Mouse (Mus musculus) intestine, embryonic 15.5 days (tissue): Measurements from ENCODE around the gene Cd69. TPM values are rescaled to one million over a fixed set of nuclear protein-coding genes. Genes with fewer than 3 reads are reported as not detected.

Experiments
- ATAC-seq: fragments of 200-750 bp; cut with Nextera tagmentation; 2 replicates; pipeline ENCODE4 v1.8.0; 2017; ENCODE audit warnings: moderate TSS enrichment, moderate library complexity
- H3K27ac ChIP-seq: fragments of 300-500 bp; sonication (generic); 2 replicates; pipeline ENCODE4 v1.5.1; 2015; ENCODE audit warnings: mild to moderate bottlenecking, inconsistent platforms
- H3K27me3 ChIP-seq: fragments of 300-500 bp; sonication (generic); replicated peaks from 2 replicates; pipeline ENCODE4 v1.6.1; 2015; ENCODE audit warnings: inconsistent platforms
- H3K36me3 ChIP-seq: fragments of 300-500 bp; sonication (generic); 2 replicates; pipeline ENCODE4 v1.6.1; 2015; ENCODE audit warnings: inconsistent platforms
- H3K4me1 ChIP-seq: fragments of 300-500 bp; sonication (generic); replicated peaks from 2 replicates; pipeline ENCODE4 v1.6.1; 2015; ENCODE audit warnings: inconsistent platforms
- H3K4me2 ChIP-seq: fragments of 300-500 bp; sonication (generic); replicated peaks from 2 replicates; pipeline ENCODE4 v1.6.1; 2015; ENCODE audit warnings: mild to moderate bottlenecking, inconsistent platforms
- H3K4me3 ChIP-seq: fragments of 300-500 bp; sonication (generic); replicated peaks from 2 replicates; pipeline ENCODE4 v1.5.1; 2015; ENCODE audit warnings: inconsistent platforms
- H3K9ac ChIP-seq: fragments of 300-500 bp; sonication (generic); 2 replicates; pipeline ENCODE4 v1.6.1; 2015; ENCODE audit warnings: inconsistent platforms
- H3K9me3 ChIP-seq: fragments of 300-500 bp; sonication (generic); 2 replicates; pipeline ENCODE4 v1.6.1; 2016; ENCODE audit warnings: inconsistent platforms
- WGBS: fragments of 180-500 bp; shearing (Covaris S2); methylation state at CpG from one replicate; pipeline ENCODE4 v1.1.7; 2015; 5-methylcytosine and 5-hydroxymethylcytosine counted together
- polyA plus RNA-seq: library from polyadenylated mRNA; unstranded; fragments of >200 nt; fragmentation: Nextera tagmentation; extraction: Ambion mirVana; gene quantifications from 2 replicates; pipeline ENCODE4 v1.2.1, GENCODE M21; 2015

Cd69 gene
- polyA plus RNA-seq, 1 experiment from 2014 or later, result 0.28 TPM

DNA sequence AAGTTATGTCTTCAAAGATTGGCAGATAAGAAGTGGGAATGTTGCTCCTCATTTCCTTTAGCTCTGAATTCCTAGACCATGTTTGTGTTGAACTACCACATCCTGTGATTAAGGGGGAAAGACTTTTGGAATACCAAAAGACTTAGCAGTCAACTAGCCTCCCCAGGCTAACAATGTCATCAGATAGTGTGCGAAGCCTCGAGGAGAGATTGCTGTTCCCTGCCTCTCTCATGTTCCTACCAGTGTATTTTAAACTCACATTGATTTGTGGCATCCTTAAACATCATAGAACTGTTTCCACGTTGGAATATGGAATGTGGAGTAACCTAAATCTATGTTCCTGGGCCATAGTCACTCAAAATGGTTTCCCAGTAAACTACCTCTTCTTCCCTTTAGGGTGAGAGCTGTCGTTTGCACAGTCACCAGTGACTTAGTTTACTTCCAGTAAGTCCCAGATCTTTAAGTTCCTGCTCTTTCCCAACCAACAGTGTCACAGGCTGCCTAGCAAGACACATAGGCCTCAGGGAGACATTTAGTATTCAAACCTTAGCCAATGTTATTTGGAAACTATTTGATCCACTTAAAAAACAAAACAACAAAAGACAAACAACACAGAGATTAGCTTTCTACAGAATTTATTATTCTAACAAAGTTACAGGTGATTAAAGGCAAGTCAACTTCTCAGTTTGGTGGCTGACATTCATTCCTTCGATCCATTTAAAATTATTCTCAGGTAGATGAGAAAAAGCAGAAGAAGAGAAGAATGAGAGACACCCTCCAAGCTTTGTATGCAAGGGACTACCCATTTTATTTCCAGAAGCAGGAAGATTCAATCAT is 43.0 kb downstream of the Cd69 start:
- WGBS, result 68% methylated on average over 5 of the region's 5 CpGs
- Histone ChIP-seq H3K4me1 (peaks cover 17% of the 10 kb centered on the region; the same call in 1 of the 2 replicates), H3K9me3 (no peaks in the 10 kb centered on the region), H3K36me3 (no peaks in the 10 kb centered on the region), H3K4me2 (no peak overlapping the region), H3K27me3 (no peaks in the 10 kb centered on the region), H3K4me3 (no peak overlapping the region), H3K9ac (no peak overlapping the region), H3K27ac (0 out of 2 replicates have a peak overlapping the region, but pooled peaks have one; percentile 27)
- ATAC-seq, result no peak

DNA sequence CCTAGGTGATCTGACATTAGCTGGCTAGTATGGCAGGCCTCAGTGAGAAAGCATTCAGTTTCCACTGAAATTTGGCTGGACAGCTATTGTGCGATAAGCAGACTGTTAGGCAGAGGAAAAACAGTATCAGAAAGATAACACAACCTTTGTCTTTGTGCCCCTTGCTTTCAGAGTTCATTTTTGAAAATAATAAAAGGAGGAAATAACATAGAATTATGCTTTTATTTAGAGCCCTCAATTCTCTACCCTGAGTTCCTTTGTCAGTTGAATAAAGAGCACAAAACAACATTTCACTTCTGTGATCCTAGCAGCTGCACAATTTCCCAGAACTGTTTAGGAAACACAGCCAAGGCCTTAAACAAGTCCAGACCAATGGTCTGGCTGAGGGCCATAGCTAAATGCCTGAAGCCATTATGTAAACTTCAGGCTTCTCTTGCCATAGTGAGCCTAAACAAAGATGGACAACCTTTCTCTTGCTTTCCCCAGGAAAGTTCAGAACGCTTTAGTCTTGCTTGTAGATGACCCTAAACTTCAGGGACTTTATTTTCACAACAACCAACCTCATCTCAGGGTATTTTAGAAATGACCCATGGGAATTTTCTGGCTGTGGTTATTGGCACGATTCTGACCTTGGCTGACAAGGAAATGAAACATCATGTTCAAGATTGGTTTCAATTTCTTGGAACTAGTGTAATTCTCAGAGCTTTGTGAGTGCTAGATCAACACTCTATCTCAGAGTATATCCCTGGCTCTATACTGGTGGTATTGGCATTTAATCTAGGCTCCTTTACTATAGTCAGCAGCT is 45.3 kb downstream of the Cd69 start:
- H3K9ac ChIP-seq, result no peak overlapping the region
- H3K9me3 ChIP-seq, result no peaks in the 10 kb centered on the region
- no peaks in the 10 kb centered on the region for H3K27me3 ChIP-seq
- no peak overlapping the region for H3K4me3 ChIP-seq
- peak overlapping the region; percentile 93 for H3K27ac ChIP-seq
- H3K36me3 ChIP-seq, result no peaks in the 10 kb centered on the region
- 41% methylated on average over 3 of the region's 3 CpGs for WGBS
- peaks cover 13% of the 10 kb centered on the region; the same call in 1 of the 2 replicates for H3K4me1 ChIP-seq
- peak; percentile 85 for ATAC-seq
- H3K4me2 ChIP-seq, result no peak overlapping the region

DNA sequence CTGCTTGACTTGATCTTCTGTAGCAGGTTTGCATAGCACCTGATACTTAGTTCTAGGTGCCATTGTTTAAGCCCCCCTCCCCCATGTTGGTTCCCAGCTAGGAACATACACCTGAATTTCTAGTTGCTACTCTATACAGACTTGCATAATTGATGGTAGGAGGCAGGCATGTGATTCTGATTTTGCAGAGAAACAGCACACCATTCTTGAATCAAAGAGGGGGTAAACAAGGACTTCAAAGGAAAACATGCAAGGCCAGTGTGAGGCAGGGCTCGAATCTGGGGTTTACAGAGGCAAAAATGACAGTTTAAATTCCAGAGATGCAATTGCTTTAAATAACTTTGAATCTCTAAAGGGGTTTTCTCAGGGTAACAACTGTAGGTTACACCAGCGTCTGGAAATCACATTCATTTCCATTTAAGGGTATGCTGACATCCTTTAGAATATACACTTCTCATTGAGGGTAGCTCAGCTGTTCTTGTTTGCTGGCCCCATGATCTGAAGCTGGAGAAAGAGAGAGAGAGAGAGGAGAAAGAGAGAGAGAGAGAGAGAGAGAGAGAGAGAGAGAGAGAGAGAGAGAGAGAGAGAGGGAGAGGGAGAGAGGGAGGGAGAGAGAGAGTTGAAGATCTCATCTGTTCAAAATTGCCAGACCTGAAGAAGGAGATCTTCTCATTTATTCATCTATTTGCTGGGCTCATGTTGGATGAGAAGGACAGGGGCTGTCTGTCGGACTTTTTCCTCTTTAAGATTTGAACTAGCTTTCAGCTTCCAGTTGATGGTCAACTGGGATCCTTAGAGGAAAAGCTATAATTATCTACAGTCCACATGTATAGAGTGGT is 46.1 kb downstream of the Cd69 start:
- peaks cover 9% of the 10 kb centered on the region; the same call in 1 of the 2 replicates for H3K4me1 ChIP-seq
- no peaks in the 10 kb centered on the region for H3K36me3 ChIP-seq
- ATAC-seq, result peak; percentile 33; the same call in 1 of the 2 replicates
- no peak overlapping the region for H3K4me2 ChIP-seq
- H3K9ac ChIP-seq, result no peak overlapping the region
- 35% methylated on average over 3 of the region's 3 CpGs for whole genome bisulfite sequencing
- no peaks in the 10 kb centered on the region for H3K9me3 ChIP-seq
- H3K4me3 ChIP-seq, result no peak overlapping the region
- no peaks in the 10 kb centered on the region for H3K27me3 ChIP-seq
- peak overlapping the region; percentile 93 for H3K27ac ChIP-seq

DNA sequence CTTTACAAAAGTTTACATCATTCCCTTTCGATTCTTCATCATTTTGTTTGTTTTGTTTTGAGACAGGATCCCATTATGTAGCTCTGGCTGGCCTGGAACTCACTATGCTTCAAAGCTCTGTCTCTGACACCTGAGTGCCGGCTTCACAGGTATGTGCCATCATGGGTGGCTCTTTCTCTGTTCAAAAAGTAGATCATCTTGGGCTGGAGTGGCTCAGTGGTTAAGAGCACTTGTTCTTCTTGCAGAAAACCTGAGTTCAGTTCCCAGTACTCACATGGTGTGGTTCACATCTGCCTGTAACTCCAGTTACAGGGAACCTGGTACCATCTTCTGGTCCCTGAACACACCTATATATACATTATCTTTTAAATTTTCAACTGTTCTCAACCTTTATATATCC is 50.2 kb downstream of the Cd69 start:
- Histone ChIP-seq H3K36me3 (no peaks in the 10 kb centered on the region), H3K4me3 (no peak overlapping the region), H3K9ac (no peak overlapping the region), H3K27me3 (no peaks in the 10 kb centered on the region), H3K4me1 (no peaks in the 10 kb centered on the region), H3K27ac (no peak overlapping the region), H3K4me2 (no peak overlapping the region), H3K9me3 (no peaks in the 10 kb centered on the region)
- no peak for ATAC-seq
- WGBS, result 77% methylated on average over 2 of the region's 2 CpGs

DNA sequence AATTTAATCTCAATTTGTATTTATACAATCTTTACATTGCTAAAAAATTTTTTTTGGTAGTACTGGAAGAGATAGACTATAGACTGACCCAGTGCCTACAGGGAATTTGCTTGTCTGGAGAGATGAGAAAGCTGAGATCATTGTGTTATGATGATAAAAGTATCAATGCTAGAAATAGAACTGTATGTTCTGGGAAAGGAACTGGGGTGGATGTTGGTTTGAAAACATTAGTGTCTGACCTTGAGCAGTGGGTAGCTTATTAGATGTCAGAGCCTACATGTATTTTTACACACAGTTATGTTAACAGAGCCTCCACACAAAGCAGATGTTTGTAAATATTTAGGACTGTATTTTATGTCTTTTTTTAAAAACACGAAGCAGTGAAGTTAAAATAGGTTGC is 51.1 kb downstream of the Cd69 start:
- Histone ChIP-seq H3K9me3 (no peaks in the 10 kb centered on the region), H3K27me3 (no peaks in the 10 kb centered on the region)

DNA sequence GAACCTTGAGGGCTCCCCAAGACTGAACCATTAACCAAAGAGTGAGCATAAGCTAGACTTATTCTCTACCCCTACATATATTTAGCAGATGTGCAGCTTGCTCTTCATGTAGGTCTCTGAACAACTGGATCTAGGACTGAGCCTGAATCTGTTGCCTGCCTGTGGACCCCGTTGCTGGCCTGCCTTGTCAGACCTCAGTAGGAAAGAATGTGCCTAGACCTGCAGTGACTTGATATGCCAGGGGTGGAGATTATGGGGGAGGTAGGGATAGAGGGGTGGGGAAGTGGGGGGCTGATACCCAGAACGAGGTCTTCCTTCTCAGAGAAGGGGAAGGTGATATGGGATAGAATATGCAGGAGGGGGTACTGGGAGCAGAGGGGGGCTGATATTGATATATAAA is 51.6 kb downstream of the Cd69 start:
- H3K9ac ChIP-seq, result no peak overlapping the region
- no peak overlapping the region for H3K4me2 ChIP-seq
- 65% methylated on average over 2 of the region's 2 CpGs for WGBS
- H3K36me3 ChIP-seq, result no peaks in the 10 kb centered on the region
- no peaks in the 10 kb centered on the region for H3K27me3 ChIP-seq
- H3K4me3 ChIP-seq, result no peak overlapping the region
- no peaks in the 10 kb centered on the region for H3K4me1 ChIP-seq
- no peak for ATAC-seq
- H3K27ac ChIP-seq, result no peak overlapping the region
- H3K9me3 ChIP-seq, result no peaks in the 10 kb centered on the region

More for the DNA sequence above, 51.1 kb downstream of the Cd69 start:
- no peak overlapping the region for H3K9ac ChIP-seq
- no peak for ATAC-seq
- no peak overlapping the region for H3K27ac ChIP-seq
- H3K4me3 ChIP-seq, result no peak overlapping the region
- no peaks in the 10 kb centered on the region for H3K4me1 ChIP-seq
- 69% methylated on average over 1 of the region's 1 CpGs for WGBS
- H3K4me2 ChIP-seq, result no peak overlapping the region
- H3K36me3 ChIP-seq, result no peaks in the 10 kb centered on the region

DNA sequence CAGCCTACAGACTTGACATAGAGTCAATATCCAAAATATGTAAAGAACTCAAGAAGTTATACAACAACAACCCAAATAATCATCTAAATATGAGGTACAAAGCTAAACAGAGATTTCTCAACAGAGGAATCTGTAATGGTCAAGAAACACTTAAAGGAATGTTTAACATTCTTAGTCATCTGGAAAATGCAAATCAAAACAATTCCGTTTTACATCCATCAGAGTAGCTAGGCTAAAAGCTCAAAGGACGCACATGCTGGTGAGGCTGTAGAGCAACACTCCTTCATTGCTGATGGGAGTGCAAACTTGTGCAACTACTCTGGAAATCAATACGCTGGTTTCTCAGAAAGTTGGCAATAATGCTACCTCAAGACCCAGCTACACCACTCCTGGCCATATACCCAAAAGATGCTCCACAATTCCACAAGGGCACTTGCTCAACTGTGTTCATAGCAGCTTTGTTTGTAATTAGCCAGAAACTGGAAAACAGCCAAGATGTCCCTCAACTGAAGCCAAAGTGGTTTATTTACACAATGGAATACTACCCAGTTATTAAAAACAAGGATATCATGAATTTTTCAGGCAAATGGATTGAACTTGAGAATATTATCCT is 52.9 kb downstream of the Cd69 start:
- H3K4me2 ChIP-seq, result no peak overlapping the region
- H3K9me3 ChIP-seq, result no peaks in the 10 kb centered on the region
- H3K36me3 ChIP-seq, result no peaks in the 10 kb centered on the region
- H3K4me1 ChIP-seq, result 0 out of 2 replicates have a peak, but pooled peaks cover 4% of the 10 kb centered on the region
- no peak overlapping the region for H3K27ac ChIP-seq
- no peaks in the 10 kb centered on the region for H3K27me3 ChIP-seq
- H3K4me3 ChIP-seq, result no peak overlapping the region
- no peak for ATAC-seq
- WGBS, result 68% methylated on average over 3 of the region's 3 CpGs
- H3K9ac ChIP-seq, result no peak overlapping the region

DNA sequence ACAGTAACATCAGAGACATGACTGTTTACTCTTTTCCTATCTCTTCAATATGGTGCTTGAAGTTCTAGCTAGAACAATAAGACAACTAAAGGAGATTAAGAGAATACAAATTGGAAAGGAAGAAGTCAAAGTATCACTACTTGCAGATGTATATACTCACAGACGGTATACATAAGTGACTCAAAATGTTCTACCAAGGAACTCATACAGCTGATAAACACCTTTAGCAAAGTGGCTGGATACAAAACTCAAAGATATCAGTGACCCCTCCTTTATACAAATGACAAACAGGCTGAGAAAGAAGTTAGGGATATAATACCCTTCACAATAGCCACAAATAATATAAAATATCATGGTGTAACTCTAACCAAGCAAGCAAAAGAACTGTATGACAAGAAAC is 54.2 kb downstream of the Cd69 start:
- ATAC-seq, result no peak

DNA sequence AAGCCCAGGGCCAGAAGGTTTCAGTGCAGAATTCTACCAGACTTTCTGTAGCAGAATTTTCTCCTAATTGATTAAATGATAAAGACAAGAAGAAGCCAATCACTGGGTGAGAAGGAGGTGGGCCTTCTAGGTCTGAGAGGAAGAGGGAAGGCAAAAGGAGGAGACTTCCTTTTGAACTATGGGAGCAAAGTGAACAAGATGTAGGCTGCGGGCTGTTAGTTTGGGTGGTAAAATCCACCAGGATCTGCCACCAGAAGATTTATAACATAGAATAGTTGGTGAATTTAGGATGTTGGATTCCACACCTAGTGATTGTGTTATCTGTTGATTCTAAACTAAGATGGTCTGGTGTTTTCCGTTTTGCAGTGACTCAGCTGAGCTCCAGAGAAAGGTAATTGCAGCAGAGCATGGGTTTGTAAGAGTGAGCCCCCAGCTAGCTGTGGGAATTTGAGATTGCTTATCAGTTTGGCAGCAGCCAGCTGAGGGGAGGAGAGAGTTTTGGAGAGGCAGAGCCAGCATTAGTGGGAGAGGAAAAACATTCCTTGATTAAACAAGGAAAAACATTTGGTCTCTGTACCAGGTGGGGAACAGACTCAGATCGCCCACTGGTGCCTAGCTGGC is 55.2 kb downstream of the Cd69 start:
- H3K9me3 ChIP-seq, result no peaks in the 10 kb centered on the region
- 68% methylated on average over 3 of the region's 3 CpGs for WGBS
- H3K4me1 ChIP-seq, result peaks cover 11% of the 10 kb centered on the region; the same call in 1 of the 2 replicates
- no peaks in the 10 kb centered on the region for H3K27me3 ChIP-seq
- no peaks in the 10 kb centered on the region for H3K36me3 ChIP-seq
- H3K4me2 ChIP-seq, result no peak overlapping the region
- no peak for ATAC-seq
- no peak overlapping the region for H3K27ac ChIP-seq
- no peak overlapping the region for H3K9ac ChIP-seq
- H3K4me3 ChIP-seq, result no peak overlapping the region

More for the DNA sequence above, 54.2 kb downstream of the Cd69 start:
- Histone ChIP-seq H3K4me2 (no peak overlapping the region), H3K27ac (no peak overlapping the region), H3K36me3 (no peaks in the 10 kb centered on the region), H3K4me1 (peaks cover 4% of the 10 kb centered on the region; the same call in 1 of the 2 replicates), H3K4me3 (no peak overlapping the region), H3K9ac (no peak overlapping the region), H3K9me3 (no peaks in the 10 kb centered on the region), H3K27me3 (no peaks in the 10 kb centered on the region)
- WGBS, result 90% methylated on average over 1 of the region's 1 CpGs

DNA sequence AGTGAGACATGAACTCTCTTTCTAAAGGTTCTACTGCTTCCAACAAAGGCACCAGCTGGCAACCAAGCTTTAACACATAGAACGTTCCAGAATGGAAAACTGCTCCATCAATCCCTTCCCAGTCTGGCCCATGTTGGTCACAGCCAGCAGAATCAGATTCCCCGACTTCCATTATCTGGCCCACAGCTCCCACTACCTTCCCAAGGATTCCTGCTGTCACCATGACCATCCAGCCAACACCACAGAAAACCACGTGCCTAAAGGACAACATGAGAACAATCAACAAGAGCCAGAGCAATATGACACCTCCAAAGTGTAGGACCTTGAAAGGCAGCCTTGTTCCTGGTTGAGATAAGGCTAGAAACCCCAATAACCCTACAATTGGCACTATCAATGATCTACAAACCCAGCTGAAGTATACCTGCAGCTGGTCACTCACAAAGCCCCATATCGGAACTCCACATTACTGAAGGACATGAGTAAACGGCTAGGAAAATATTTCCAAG is 57.0 kb downstream of the Cd69 start:
- WGBS, result 74% methylated on average over 5 of the region's 5 CpGs
- Histone ChIP-seq H3K27ac (no peak overlapping the region), H3K36me3 (no peaks in the 10 kb centered on the region), H3K4me2 (no peak overlapping the region), H3K4me1 (peaks cover 15% of the 10 kb centered on the region; the same call in 1 of the 2 replicates), H3K9ac (no peak overlapping the region), H3K27me3 (no peaks in the 10 kb centered on the region), H3K9me3 (no peaks in the 10 kb centered on the region), H3K4me3 (no peak overlapping the region)
- no peak for ATAC-seq
